Mouse (Mus musculus) layer of hippocampus, adult 9-11 months (tissue): ENCODE data around the gene Dmac2.
A peak's percentile ranks its signal among the peaks of the same experiment; 100 is the strongest.
"Not testable (repeated sequence)": the region's sequence is repeated elsewhere in the genome, so short reads cannot be mapped to it uniquely, and the experiment has no call there.

Experiments used
- DNase-seq: peaks from one replicate; pipeline ENCODE4 v3.0.0; 2022

Dmac2 gene

GRCm38 (mm10) chr7:25618865-25619721 lies at the start of gene Dmac2:
TSS of gene Dmac2 (plus strand) at chr7:25619414.
- peak; percentile 96 for DNase-seq

- not testable (repeated sequence) for DNase-seq
These were observed 45.4 kb upstream of the Dmac2 start for GRCm38 (mm10) chr7:25573806-25574205.

GRCm38 (mm10) chr7:25575105-25575504 lies 44.1 kb upstream of the Dmac2 start:
- DNase-seq, result no peak

- DNase-seq, result no peak
These were observed 43.3 kb upstream of the Dmac2 start for GRCm38 (mm10) chr7:25575870-25576269.

GRCm38 (mm10) chr7:25576308-25576707 lies 42.9 kb upstream of the Dmac2 start:
- DNase-seq, result not testable (repeated sequence)

GRCm38 (mm10) chr7:25576793-25577437 lies 42.3 kb upstream of the Dmac2 start:
- DNase-seq, result not testable (repeated sequence)

- DNase-seq, result no peak
These were observed 39.8 kb upstream of the Dmac2 start for GRCm38 (mm10) chr7:25579441-25579840.

GRCm38 (mm10) chr7:25582301-25582810 lies 36.9 kb upstream of the Dmac2 start:
- DNase-seq, result no peak

- DNase-seq, result no peak
These were observed 34.6 kb upstream of the Dmac2 start for GRCm38 (mm10) chr7:25584651-25585050.

- DNase-seq, result no peak
These were observed 33.6 kb upstream of the Dmac2 start for GRCm38 (mm10) chr7:25585351-25586204.

- no peak for DNase-seq
These were observed 28.0 kb upstream of the Dmac2 start for GRCm38 (mm10) chr7:25591226-25591625.

GRCm38 (mm10) chr7:25593859-25594258 lies 25.4 kb upstream of the Dmac2 start:
- no peak for DNase-seq

- peak; percentile 61 for DNase-seq
These were observed 19.6 kb upstream of the Dmac2 start for GRCm38 (mm10) chr7:25599663-25600062.

GRCm38 (mm10) chr7:25600666-25601065 lies 18.5 kb upstream of the Dmac2 start:
- DNase-seq, result no peak

GRCm38 (mm10) chr7:25601346-25601745 lies 17.9 kb upstream of the Dmac2 start:
- no peak for DNase-seq

GRCm38 (mm10) chr7:25606625-25607063 lies 12.6 kb upstream of the Dmac2 start:
- no peak for DNase-seq

GRCm38 (mm10) chr7:25607196-25607595 lies 12.0 kb upstream of the Dmac2 start:
- no peak for DNase-seq

- no peak for DNase-seq
These were observed 9.2 kb upstream of the Dmac2 start for GRCm38 (mm10) chr7:25610056-25610455.

GRCm38 (mm10) chr7:25611501-25611900 lies 7.7 kb upstream of the Dmac2 start:
- DNase-seq, result no peak

GRCm38 (mm10) chr7:25614086-25614485 lies 5.1 kb upstream of the Dmac2 start:
- no peak for DNase-seq

GRCm38 (mm10) chr7:25614831-25615705 lies 4.1 kb upstream of the Dmac2 start:
- DNase-seq, result no peak

- DNase-seq, result no peak
These were observed 3.6 kb upstream of the Dmac2 start, which contains the start of gene Erich4 for GRCm38 (mm10) chr7:25615706-25616011. TSS of gene Erich4 (minus strand) at chr7:25615892.
